Mouse (Mus musculus) megakaryocyte, embryonic 14.5 days (primary cell): ENCODE results near the gene Flot1. TPM values are rescaled to one million over a fixed set of nuclear protein-coding genes. Genes with fewer than 3 reads are reported as not detected.
"Not testable (repeated sequence)": the region's sequence is repeated elsewhere in the genome, so short reads cannot be mapped to it uniquely, and the experiment has no call there.

Experiments used
- H3K27me3 ChIP-seq: replicated peaks from 2 replicates; pipeline ENCODE3; 2012; ENCODE audit warnings: inconsistent platforms
- H3K36me3 ChIP-seq: replicated peaks from 2 replicates; pipeline ENCODE3; 2012; ENCODE audit warnings: low read length, inconsistent platforms, mixed read lengths
- H3K4me1 ChIP-seq: 2 replicates; pipeline ENCODE4 v1.6.1; 2012; ENCODE audit warnings: inconsistent platforms
- H3K4me3 ChIP-seq: replicated peaks from 2 replicates; pipeline ENCODE3; 2012; ENCODE audit warnings: moderate library complexity, mild to moderate bottlenecking, inconsistent platforms
- H3K9me3 ChIP-seq: 2 replicates; pipeline ENCODE4 v1.6.1; 2012; ENCODE audit warnings: inconsistent platforms
- FLI1 ChIP-seq: IDR thresholded peaks from 2 replicates; pipeline ENCODE4 v1.6.1; 2012; ENCODE audit warnings: low read length, inconsistent platforms, mixed read lengths
- GATA1 ChIP-seq: IDR thresholded peaks from 3 replicates; pipeline ENCODE4 v1.6.1; 2012; ENCODE audit warnings: mixed read lengths, low read length, inconsistent platforms, borderline replicate concordance
- polyA plus RNA-seq: library from polyadenylated mRNA; stranded (reverse); fragments of >175 nt; gene quantifications from 2 replicates; pipeline ENCODE4 v1.2.3, GENCODE M21; 2012; ENCODE audit warnings: low replicate concordance; ENCODE audit not compliant: insufficient read depth

Gene Flot1
- polyA plus RNA-seq, 1 experiment: 163 TPM

DNA sequence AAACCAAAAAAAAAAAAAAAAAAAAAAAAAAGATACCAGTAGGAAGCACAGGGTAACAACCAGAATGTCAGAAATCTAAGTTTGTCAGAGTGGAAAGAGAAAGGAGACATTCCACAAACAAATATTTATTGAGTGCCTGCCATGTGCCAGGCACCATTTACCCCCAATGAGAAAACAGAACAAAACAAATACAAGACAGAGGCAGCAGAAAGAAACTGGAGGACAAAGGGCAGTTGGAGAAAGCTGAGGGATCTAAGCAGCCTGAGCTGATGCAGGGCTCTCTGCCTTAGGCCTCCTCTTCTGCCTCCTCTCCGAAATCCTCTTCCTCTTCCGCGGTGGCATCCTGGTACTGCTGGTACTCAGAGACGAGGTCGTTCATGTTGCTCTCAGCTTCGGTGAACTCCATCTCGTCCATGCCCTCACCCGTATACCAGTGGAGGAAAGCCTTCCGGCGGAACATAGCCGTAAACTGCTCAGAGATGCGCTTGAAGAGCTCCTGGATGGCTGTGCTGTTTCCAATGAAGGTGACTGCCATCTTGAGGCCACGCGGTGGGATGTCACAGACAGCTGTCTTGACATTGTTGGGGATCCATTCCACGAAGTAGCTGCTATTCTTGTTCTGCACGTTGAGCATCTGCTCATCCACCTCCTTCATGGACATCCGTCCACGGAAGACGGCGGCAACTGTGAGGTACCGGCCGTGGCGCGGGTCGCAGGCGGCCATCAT is 11.8 kb downstream of the Flot1 start:
- no peaks in the 10 kb centered on the region for H3K9me3 ChIP-seq
- H3K4me1 ChIP-seq: peaks cover 70% of the 10 kb centered on the region
- no peak for TF ChIP-seq FLI1
- no peak for TF ChIP-seq GATA1
- H3K27me3 ChIP-seq: no peaks in the 10 kb centered on the region
- peak overlapping the region; percentile 79 for H3K4me3 ChIP-seq
- peaks cover 70% of the 10 kb centered on the region for H3K36me3 ChIP-seq

DNA sequence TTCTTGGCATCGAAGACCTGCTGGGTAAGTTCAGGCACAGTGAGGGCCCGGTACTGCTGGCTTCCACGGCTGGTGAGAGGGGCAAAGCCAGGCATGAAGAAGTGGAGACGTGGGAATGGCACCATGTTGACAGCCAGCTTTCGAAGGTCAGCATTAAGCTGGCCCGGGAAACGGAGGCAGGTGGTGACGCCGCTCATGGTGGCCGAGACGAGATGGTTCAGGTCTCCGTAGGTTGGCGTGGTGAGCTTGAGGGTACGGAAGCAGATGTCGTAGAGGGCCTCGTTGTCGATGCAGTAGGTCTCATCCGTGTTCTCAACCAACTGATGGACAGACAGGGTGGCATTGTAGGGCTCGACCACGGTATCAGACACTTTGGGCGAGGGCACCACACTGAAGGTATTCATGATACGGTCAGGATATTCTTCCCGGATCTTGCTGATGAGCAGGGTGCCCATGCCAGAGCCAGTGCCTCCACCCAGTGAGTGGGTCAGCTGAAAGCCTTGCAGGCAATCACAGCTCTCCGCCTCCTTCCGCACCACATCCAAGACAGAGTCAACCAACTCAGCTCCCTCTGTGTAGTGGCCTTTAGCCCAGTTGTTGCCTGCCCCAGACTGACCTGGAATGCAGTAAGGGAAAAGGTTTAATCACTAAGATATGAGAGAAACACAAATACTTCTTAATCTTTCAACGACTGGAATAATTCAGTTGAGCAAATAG is 12.6 kb downstream of the Flot1 start:
- peaks cover 66% of the 10 kb centered on the region for H3K4me1 ChIP-seq
- no peaks in the 10 kb centered on the region for H3K27me3 ChIP-seq
- H3K4me3 ChIP-seq: peak overlapping the region; percentile 79
- TF ChIP-seq GATA1 (no peak), FLI1 (no peak)
- H3K36me3 ChIP-seq: peaks cover 62% of the 10 kb centered on the region
- H3K9me3 ChIP-seq: no peaks in the 10 kb centered on the region

DNA sequence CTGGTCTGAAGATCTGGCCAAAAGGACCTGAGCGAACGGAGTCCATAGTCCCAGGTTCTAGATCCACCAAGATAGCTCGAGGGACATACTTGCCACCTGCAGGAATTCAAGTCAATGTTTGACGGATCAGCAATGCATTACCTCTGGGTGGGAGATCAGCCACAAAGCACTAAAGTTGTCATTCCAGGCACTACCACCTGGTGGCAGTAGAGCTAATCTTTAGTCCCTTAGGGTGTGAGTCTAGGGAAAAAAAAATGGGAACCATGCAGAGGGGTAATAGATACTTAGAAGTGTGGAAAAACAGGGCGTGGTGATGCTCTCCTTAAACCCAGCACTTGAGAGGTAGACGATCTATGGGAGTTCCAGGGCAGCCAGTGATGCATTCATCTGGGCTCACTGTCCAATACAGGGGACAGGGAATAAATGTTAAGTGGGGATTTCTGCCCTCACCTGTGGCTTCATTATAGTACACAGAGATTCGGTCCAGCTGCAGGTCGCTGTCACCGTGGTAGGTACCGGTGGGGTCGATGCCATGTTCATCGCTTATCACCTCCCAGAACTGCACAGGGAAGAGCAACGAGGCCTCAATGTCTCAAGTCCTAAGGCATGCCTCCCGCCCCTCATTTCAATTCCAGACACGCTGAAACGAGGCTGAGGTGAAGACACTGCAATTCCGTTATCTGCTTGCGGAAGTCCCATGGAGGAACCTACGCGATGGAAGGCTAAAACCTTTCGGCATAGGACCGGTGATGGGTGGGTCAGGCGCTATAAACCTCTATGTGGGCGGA is 13.3 kb downstream of the Flot1 start:
- H3K4me3 ChIP-seq: peak overlapping the region; percentile 96
- peaks cover 59% of the 10 kb centered on the region for H3K4me1 ChIP-seq
- TF ChIP-seq GATA1 (no peak), FLI1 (no peak)
- no peaks in the 10 kb centered on the region for H3K9me3 ChIP-seq
- H3K36me3 ChIP-seq: peaks cover 55% of the 10 kb centered on the region
- no peaks in the 10 kb centered on the region for H3K27me3 ChIP-seq

DNA sequence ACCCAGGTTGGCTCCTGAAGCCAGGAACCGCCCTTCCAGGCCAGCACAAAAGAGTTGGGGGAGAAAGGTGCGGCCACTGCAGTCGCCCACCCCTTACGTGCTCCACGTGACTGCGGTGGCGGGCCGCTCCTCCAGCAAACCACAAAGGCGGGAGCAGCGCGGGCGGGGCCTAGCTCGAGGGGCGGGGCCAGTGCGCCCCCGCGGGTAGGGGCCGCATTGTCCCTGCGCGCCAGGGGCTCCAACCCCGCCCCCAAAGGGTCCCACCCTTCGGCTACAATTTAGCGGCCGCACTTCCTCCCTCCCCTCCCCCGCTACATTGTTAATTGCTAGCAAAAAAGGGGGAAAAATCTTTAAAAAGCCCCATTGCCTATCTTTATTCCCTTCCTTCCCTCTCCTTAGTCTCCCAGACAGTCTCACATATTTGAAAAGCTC is 14.0 kb downstream of the Flot1 start:
- TF ChIP-seq FLI1 (no peak), GATA1 (no peak)
- Histone ChIP-seq H3K4me1 (peaks cover 63% of the 10 kb centered on the region), H3K27me3 (no peaks in the 10 kb centered on the region), H3K36me3 (peaks cover 48% of the 10 kb centered on the region), H3K9me3 (no peaks in the 10 kb centered on the region), H3K4me3 (peak overlapping the region; percentile 96)

DNA sequence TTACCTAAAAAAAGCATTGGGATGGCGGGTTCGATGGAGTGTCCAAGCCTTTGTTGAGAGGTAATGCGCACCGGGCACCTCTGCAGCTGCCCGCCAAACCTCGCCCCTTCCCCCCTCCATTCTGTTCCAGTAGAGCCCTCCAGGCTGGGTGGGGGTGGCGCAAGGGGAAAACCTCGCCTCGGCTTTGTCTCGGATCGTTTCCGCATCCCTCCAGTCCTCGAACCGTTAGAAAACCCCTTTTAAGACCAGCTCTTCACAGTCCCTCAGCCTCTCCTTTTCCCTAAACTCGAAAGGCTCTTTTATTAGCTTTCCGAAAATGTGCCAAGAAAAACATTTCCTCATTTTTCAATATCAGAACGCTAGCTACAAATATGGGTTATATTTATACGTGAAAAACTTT is 14.5 kb downstream of the Flot1 start:
- H3K9me3 ChIP-seq: no peaks in the 10 kb centered on the region
- H3K36me3 ChIP-seq: peaks cover 43% of the 10 kb centered on the region
- no peaks in the 10 kb centered on the region for H3K27me3 ChIP-seq
- peaks cover 65% of the 10 kb centered on the region for H3K4me1 ChIP-seq
- TF ChIP-seq FLI1: no peak
- TF ChIP-seq GATA1: no peak
- H3K4me3 ChIP-seq: peak overlapping the region; percentile 96

DNA sequence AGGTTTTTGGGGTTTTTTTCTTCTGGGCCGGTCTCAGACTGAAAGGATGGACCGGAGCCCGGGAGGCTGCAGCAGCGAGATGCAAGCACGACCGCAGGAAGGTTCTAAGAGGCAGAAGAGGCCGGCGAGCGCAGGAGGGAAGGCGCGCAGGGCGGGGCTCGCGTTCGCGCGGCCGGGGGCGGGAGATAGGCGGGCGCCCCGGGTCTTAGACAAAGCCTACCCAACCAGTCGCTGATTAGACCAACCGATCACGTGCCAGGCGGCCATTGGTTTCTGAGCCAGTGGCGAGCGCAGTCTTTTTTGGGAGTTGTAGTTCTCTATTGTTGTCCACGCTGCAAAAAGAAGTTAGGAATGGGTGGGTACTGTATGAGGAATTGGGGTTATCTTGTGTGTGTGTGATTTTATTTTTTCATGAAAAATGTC is 15.1 kb downstream of the Flot1 start, which contains the start of gene Tubb5:
Tubb5 (minus strand) TSS at position 185 of the 423 bp plus-strand sequence.
- peaks cover 37% of the 10 kb centered on the region for H3K36me3 ChIP-seq
- H3K4me1 ChIP-seq: peaks cover 65% of the 10 kb centered on the region
- no peak for TF ChIP-seq FLI1
- peak within 1 kb of the TSS; percentile 96 for H3K4me3 ChIP-seq
- no peaks in the 10 kb centered on the region for H3K9me3 ChIP-seq
- no peaks in the 10 kb centered on the region for H3K27me3 ChIP-seq

DNA sequence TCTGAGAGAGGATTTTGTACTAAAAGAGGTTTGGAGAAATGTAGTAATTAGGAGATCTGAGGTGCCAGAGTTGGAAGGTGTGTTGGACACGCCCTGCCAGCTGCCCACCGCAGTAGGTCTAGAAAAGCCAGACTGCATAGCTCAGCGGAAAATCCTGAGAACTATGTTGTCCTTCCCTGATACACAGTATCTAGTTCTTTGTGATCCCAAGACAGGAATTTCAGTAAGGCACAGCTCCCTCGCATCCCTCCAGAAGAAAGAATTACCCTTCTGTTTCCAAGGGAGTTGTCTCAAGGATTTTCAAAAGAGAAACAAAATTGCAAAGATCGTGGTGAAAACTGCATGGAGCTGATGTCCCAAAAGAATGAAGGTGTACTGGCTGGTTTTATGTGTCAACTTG is 15.5 kb downstream of the Flot1 start:
- TF ChIP-seq FLI1 (no peak), GATA1 (no peak)
- no peaks in the 10 kb centered on the region for H3K9me3 ChIP-seq
- H3K4me1 ChIP-seq: peaks cover 63% of the 10 kb centered on the region
- H3K4me3 ChIP-seq: peak overlapping the region; percentile 96
- no peaks in the 10 kb centered on the region for H3K27me3 ChIP-seq
- H3K36me3 ChIP-seq: peaks cover 33% of the 10 kb centered on the region

DNA sequence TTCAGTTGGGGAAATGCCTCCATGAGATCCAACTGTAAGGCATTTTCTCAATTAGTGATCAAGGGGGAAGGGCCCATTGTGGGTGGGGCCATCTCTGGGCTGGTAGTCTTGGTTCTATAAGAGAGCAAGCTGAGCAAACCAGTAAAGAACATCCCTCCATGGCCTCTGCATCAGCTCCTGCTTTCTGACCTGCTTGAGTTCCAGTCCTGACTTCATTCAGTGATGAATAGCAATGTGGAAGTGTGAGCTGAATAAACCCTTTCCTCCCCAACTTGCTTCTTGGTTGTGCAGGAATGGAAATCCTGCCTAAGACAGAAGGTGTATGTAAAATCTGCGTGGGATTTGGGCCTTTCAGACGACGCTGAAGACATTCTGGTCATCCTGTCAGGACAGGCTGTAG is 16.0 kb downstream of the Flot1 start:
- H3K27me3 ChIP-seq, H3K9me3 ChIP-seq: not testable (repeated sequence)
- peaks cover 59% of the 10 kb centered on the region for H3K4me1 ChIP-seq
- peaks cover 29% of the 10 kb centered on the region for H3K36me3 ChIP-seq
- peak overlapping the region; percentile 96 for H3K4me3 ChIP-seq

DNA sequence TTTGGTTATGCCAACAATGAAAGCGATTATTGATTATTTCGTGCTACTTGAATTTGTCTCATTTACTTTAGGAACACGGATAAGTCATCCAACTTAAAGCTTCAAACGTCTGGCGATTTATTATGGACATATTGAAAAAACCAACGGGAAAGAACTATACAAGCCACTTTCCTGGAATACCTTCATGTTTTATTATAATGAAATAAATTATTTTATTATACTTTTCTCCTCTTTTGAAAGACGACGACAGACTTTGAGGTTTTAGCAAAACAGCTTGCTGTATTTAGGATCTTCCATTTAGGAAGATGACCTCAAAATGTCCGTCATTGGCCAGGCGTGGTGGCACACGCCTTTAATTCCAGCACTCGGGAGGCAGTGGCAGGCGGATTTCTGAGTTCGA is 17.5 kb downstream of the Flot1 start:
- H3K27me3 ChIP-seq: no peaks in the 10 kb centered on the region
- H3K4me3 ChIP-seq: peak overlapping the region; percentile 85
- peaks cover 27% of the 10 kb centered on the region for H3K36me3 ChIP-seq
- peaks cover 45% of the 10 kb centered on the region for H3K4me1 ChIP-seq
- H3K9me3 ChIP-seq: no peaks in the 10 kb centered on the region
- TF ChIP-seq FLI1 (no peak), GATA1 (no peak)
